Mouse (Mus musculus): ENCODE measurements around the gene Chrna9. TPM values are rescaled to one million over a fixed set of nuclear protein-coding genes. Genes with fewer than 3 reads are reported as not detected.

Gene Chrna9
- total and polyA plus RNA-seq, 3 experiments: 0.57 TPM; not detected in 2

DNA sequence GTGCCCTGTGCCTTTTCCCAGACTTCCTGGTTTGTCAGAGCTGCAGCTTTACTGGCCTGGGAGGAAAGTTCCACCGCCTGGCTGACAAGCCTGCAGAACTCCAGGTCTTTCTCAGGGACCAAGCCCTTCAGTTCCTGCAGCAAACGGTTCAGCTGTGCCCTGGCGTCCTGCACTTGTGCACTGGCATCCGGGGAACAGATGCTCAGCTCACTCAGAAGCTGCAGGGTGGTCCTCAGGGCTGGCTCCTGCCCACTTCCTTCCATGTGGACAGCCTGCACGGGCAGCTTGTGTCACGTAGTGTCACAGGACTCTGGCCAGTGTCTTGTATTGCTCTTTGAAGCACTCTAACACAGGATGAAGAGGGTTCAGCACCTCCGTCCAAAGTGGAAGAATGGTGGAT lies 23.0 kb upstream of the Chrna9 start:
- H3K27me3 ChIP-seq (replicated peaks): no peaks in the 10 kb centered on the region
- H3K36me3 ChIP-seq (replicated peaks in 1 of 2; ENCODE audit: control insufficient read depth in 1 of 2, insufficient read depth in 1 of 2, low read length in 1 of 2): no peaks in the 10 kb centered on the region
- H3K4me3 ChIP-seq (replicated peaks in 1 of 3; ENCODE audit: low read depth in 2 of 3, low read length in 2 of 3, poor library complexity in 1 of 3): no peak overlapping the region
- H3K4me2 ChIP-seq (ENCODE audit: insufficient read depth, low read depth, poor library complexity, severe bottlenecking): no peak overlapping the region
- in situ Hi-C loops (cut with MboI; ENCODE audit: low pct_ligation_motif_present, low pct_unique_long_range_greater_than_20kb, low sequenced_read_pairs): no loop called here
- dilution Hi-C loops (cut with MboI; ENCODE audit: extremely low pct_ligation_motif_present, extremely low pct_unique_long_range_greater_than_20kb, low sequenced_read_pairs): no loop called here
- no peak overlapping the region for H3K9ac ChIP-seq (ENCODE audit: insufficient read depth, low read depth)
- peaks cover 3% of the 10 kb centered on the region for H3K9me3 ChIP-seq (replicated peaks; ENCODE audit: low read length)
- H3K27ac ChIP-seq (ENCODE audit: insufficient read depth, low read depth): no peak overlapping the region
- TF ChIP-seq UBTF (IDR thresholded peaks at IDR 0.05; ENCODE audit: low read depth, low read length) (no peak), RCOR1 (conservative IDR thresholded peaks at IDR 0.05; ENCODE audit: low read depth, low read length) (no peak), JUN (IDR thresholded peaks at IDR 0.05; ENCODE audit: insufficient read depth, low read depth, low read length) (no peak), SMC3 (IDR thresholded peaks at IDR 0.05; ENCODE audit: low read depth, low read length) (no peak), ZC3H11A (IDR thresholded peaks at IDR 0.05; ENCODE audit: low read depth, low read length) (no peak), MYC (IDR thresholded peaks at IDR 0.05; ENCODE audit: low read depth, low read length) (no peak), SIN3A (IDR thresholded peaks at IDR 0.05; ENCODE audit: low read length) (no peak), ZKSCAN1 (IDR thresholded peaks at IDR 0.05; ENCODE audit: borderline replicate concordance, low read depth, low read length) (no peak), MEF2A (IDR thresholded peaks at IDR 0.05; ENCODE audit: borderline replicate concordance, low read depth, low read length) (no peak)
- no peaks in the 10 kb centered on the region for H3K79me2 ChIP-seq (replicated peaks; ENCODE audit: control insufficient read depth, extremely low read depth, insufficient read depth, poor library complexity, severe bottlenecking)
- no peak for DNase-seq (ENCODE audit: extremely low read depth)
- H3K4me1 ChIP-seq (ENCODE audit: control insufficient read depth in 1 of 2, insufficient read depth in 2 of 2): peaks cover 0 to 13% of the 10 kb centered on the region in 2 experiments; a peak in 2 of 4 replicates

GRCm38 (mm10) chr5:65912201-65912600 lies 22.5 kb upstream of the Chrna9 start:
- Histone ChIP-seq H3K9ac (ENCODE audit: insufficient read depth, low read depth) (no peak overlapping the region), H3K4me3 (replicated peaks in 1 of 3; ENCODE audit: low read depth in 2 of 3, low read length in 2 of 3, poor library complexity in 1 of 3) (no peak overlapping the region)

DNA sequence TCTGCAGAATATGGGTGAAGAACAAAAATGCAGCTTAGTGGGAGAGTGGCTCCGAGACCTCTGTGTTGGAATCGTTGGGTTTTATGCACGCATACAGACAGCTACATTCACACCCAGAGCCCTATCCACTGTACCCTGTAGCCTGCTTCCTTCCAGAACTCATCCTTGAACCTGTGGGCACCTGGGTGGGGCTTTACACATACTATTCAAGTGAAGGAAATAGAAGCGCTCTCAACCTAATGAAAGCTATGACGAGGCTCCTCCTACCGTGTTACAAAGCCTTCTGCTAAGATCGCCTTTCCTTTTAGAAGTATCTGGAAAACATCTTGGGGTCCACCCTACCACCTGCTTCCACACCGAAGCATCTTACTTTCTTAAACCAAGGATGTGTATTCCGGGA lies 21.6 kb upstream of the Chrna9 start:
- H3K4me2 ChIP-seq (ENCODE audit: insufficient read depth, low read depth, poor library complexity, severe bottlenecking): no peak overlapping the region
- dilution Hi-C loops (cut with MboI; ENCODE audit: extremely low pct_ligation_motif_present, extremely low pct_unique_long_range_greater_than_20kb, low sequenced_read_pairs) (no loop called here), in situ Hi-C loops (cut with MboI; ENCODE audit: low pct_ligation_motif_present, low pct_unique_long_range_greater_than_20kb, low sequenced_read_pairs) (no loop called here)
- no peaks in the 10 kb centered on the region for H3K79me2 ChIP-seq (replicated peaks; ENCODE audit: control insufficient read depth, extremely low read depth, insufficient read depth, poor library complexity, severe bottlenecking)
- no peak overlapping the region for H3K27ac ChIP-seq (ENCODE audit: insufficient read depth, low read depth)
- no peak overlapping the region for H3K4me3 ChIP-seq (replicated peaks in 1 of 3; ENCODE audit: low read depth in 2 of 3, low read length in 2 of 3, poor library complexity in 1 of 3)
- no peaks in the 10 kb centered on the region for H3K27me3 ChIP-seq (replicated peaks)
- peaks cover 0 to 14% of the 10 kb centered on the region in 2 experiments; a peak in 2 of 4 replicates for H3K4me1 ChIP-seq (ENCODE audit: control insufficient read depth in 1 of 2, insufficient read depth in 2 of 2)
- H3K9me3 ChIP-seq (replicated peaks; ENCODE audit: low read length): peaks cover 6% of the 10 kb centered on the region
- DNase-seq (ENCODE audit: extremely low read depth): no peak
- TF ChIP-seq POLR2A (IDR thresholded peaks at IDR 0.05; ENCODE audit: low read depth, low read length) (no peak), SIN3A (IDR thresholded peaks at IDR 0.05; ENCODE audit: low read length) (no peak), MYC (IDR thresholded peaks at IDR 0.05; ENCODE audit: low read depth, low read length) (no peak), EP300 (IDR thresholded peaks at IDR 0.05; ENCODE audit: low read length) (no peak), GABPA (IDR thresholded peaks at IDR 0.05; ENCODE audit: insufficient replicate concordance, low read depth, low read length) (no peak), ZMIZ1 (IDR thresholded peaks at IDR 0.05; ENCODE audit: low read depth, low read length) (no peak), IRF4 (IDR thresholded peaks at IDR 0.05; ENCODE audit: low read depth, low read length) (no peak), TBP (conservative IDR thresholded peaks at IDR 0.05; ENCODE audit: low read depth, low read length) (no peak), USF2 (conservative IDR thresholded peaks at IDR 0.05; ENCODE audit: low read depth, low read length) (no peak), E2F4 (IDR thresholded peaks at IDR 0.05; ENCODE audit: insufficient replicate concordance, low read depth, low read length) (no peak), HCFC1 (IDR thresholded peaks at IDR 0.05; ENCODE audit: low read depth, low read length) (no peak), ZNF384 (IDR thresholded peaks at IDR 0.05; ENCODE audit: low read depth, low read length) (no peak), MAZ (IDR thresholded peaks at IDR 0.05; ENCODE audit: low read depth, low read length) (no peak), CHD1 (IDR thresholded peaks at IDR 0.05; ENCODE audit: low read depth, low read length) (no peak), TCF12 (IDR thresholded peaks at IDR 0.05; ENCODE audit: low read depth, low read length) (no peak)
- no peaks in the 10 kb centered on the region for H3K36me3 ChIP-seq (replicated peaks in 1 of 2; ENCODE audit: control insufficient read depth in 1 of 2, insufficient read depth in 1 of 2, low read length in 1 of 2)
- no peak overlapping the region for H3K9ac ChIP-seq (ENCODE audit: insufficient read depth, low read depth)

More at GRCm38 (mm10) chr5:65912201-65912600, 22.5 kb upstream of the Chrna9 start:
- no peak for DNase-seq (ENCODE audit: extremely low read depth)
- TF ChIP-seq MYC (IDR thresholded peaks at IDR 0.05; ENCODE audit: low read depth, low read length) (no peak), JUN (IDR thresholded peaks at IDR 0.05; ENCODE audit: insufficient read depth, low read depth, low read length) (no peak), RCOR1 (conservative IDR thresholded peaks at IDR 0.05; ENCODE audit: low read depth, low read length) (no peak), MAFK (IDR thresholded peaks at IDR 0.05; ENCODE audit: insufficient replicate concordance, low read length) (no peak), IRF4 (IDR thresholded peaks at IDR 0.05; ENCODE audit: low read depth, low read length) (no peak), RAD21 (IDR thresholded peaks at IDR 0.05; ENCODE audit: low read depth, low read length) (no peak)
- H3K27me3 ChIP-seq (replicated peaks): no peaks in the 10 kb centered on the region
- no peaks in the 10 kb centered on the region for H3K36me3 ChIP-seq (replicated peaks in 1 of 2; ENCODE audit: control insufficient read depth in 1 of 2, insufficient read depth in 1 of 2, low read length in 1 of 2)
- dilution Hi-C loops (cut with MboI; ENCODE audit: extremely low pct_ligation_motif_present, extremely low pct_unique_long_range_greater_than_20kb, low sequenced_read_pairs): no loop called here
- in situ Hi-C loops (cut with MboI; ENCODE audit: low pct_ligation_motif_present, low pct_unique_long_range_greater_than_20kb, low sequenced_read_pairs): no loop called here
- H3K4me2 ChIP-seq (ENCODE audit: insufficient read depth, low read depth, poor library complexity, severe bottlenecking): no peak overlapping the region
- H3K79me2 ChIP-seq (replicated peaks; ENCODE audit: control insufficient read depth, extremely low read depth, insufficient read depth, poor library complexity, severe bottlenecking): no peaks in the 10 kb centered on the region
- peaks cover 0 to 13% of the 10 kb centered on the region in 2 experiments; a peak in 2 of 4 replicates for H3K4me1 ChIP-seq (ENCODE audit: control insufficient read depth in 1 of 2, insufficient read depth in 2 of 2)
- H3K27ac ChIP-seq (ENCODE audit: insufficient read depth, low read depth): no peak overlapping the region
- H3K9me3 ChIP-seq (replicated peaks; ENCODE audit: low read length): peaks cover 6% of the 10 kb centered on the region
